Mouse (Mus musculus) small intestine, adult 10 weeks (tissue): ENCODE data around the gene Lactb. TPM values are rescaled to one million over a fixed set of nuclear protein-coding genes. Genes with fewer than 3 reads are reported as not detected.

Experiments used
- polyA plus RNA-seq: library from polyadenylated mRNA; stranded (reverse); fragments of 350-450 nt; fragmentation: Illumina TruSeq; extraction: RNeasy Lipid Tissue Mini Kit (QIAGEN cat#74804); gene quantifications from one replicate; pipeline ENCODE4 v1.2.3, GENCODE M21; 2014; ENCODE audit warnings: low replicate concordance

The Lactb gene
- polyA plus RNA-seq, result 45.0 TPM

GRCm38 (mm10) chr9:66975239-66975645 is at the start of gene Lactb:
Gene Lactb, minus strand, starts transcription at chr9:66975484.

GRCm38 (mm10) chr9:66945647-66946641 is 29.3 kb downstream of the Lactb start, which contains the start of gene Rps27l:
Gene Rps27l, plus strand, starts transcription at chr9:66946086.

GRCm38 (mm10) chr9:66919382-66919971 is 55.8 kb downstream of the Lactb start, which contains the start of gene Rab8b:
Gene Rab8b, minus strand, starts transcription at chr9:66919687.

Other genes starting within 250 kb of the Lactb start
- 5.1 TPM for gene Aph1b, start 180.0 kb downstream of the Lactb start, polyA plus RNA-seq
- gene Gm10647, start 178.4 kb downstream of the Lactb start, polyA plus RNA-seq, result 0.19 TPM
- gene Aph1c, start 140.8 kb downstream of the Lactb start, polyA plus RNA-seq, result 0.82 TPM
- gene Rab8b, start 55.8 kb downstream of the Lactb start, polyA plus RNA-seq, result 32.1 TPM
- 552 TPM for gene Rps27l, start 29.4 kb downstream of the Lactb start, polyA plus RNA-seq
- gene Tpm1, start 73.9 kb upstream of the Lactb start, polyA plus RNA-seq, result 708 TPM